Mouse (Mus musculus): Measurements from ENCODE around the gene Pip5k1c. TPM values are rescaled to one million over a fixed set of nuclear protein-coding genes. Genes with fewer than 3 reads are reported as not detected.

Gene Pip5k1c
- polyA plus RNA-seq, 1 experiment from 2014 or later: 14.7 TPM

GRCm38 (mm10) chr10:81355533-81355932 is 62.8 kb downstream of the Pip5k1c start:
- Histone ChIP-seq H3K4me3 (ENCODE audit: low read depth, low read length) (no peak overlapping the region), H3K27me3 (ENCODE audit: control insufficient read depth, insufficient read depth, low read depth, low read length) (no peaks in the 10 kb centered on the region), H3K27ac (ENCODE audit: low read length) (no peak overlapping the region), H3K4me2 (ENCODE audit: low read depth, low read length) (no peak overlapping the region), H3K4me1 (ENCODE audit: control insufficient read depth, low read depth, low read length) (peaks cover 62% of the 10 kb centered on the region), H3K9ac (ENCODE audit: low read depth, low read length) (no peak overlapping the region), H3K9me3 (replicated peaks; ENCODE audit: control insufficient read depth, low read length) (no peaks in the 10 kb centered on the region), H3K36me3 (ENCODE audit: control insufficient read depth, insufficient read depth) (no peaks in the 10 kb centered on the region; the same call in 1 of the 2 replicates)
- no peak for ATAC-seq (ENCODE audit: low read depth)
- 55% methylated on average over 4 of the region's 4 CpGs for WGBS (ENCODE audit: insufficient replicate concordance)

GRCm38 (mm10) chr10:81356352-81356990 is 63.7 kb downstream of the Pip5k1c start:
- no peak for ATAC-seq (ENCODE audit: low read depth)
- peak overlapping the region; percentile 49 for H3K27ac ChIP-seq (ENCODE audit: low read length)
- 19% methylated on average over 12 of the region's 12 CpGs for WGBS (ENCODE audit: insufficient replicate concordance)
- H3K4me3 ChIP-seq (ENCODE audit: low read depth, low read length): peak overlapping the region; percentile 87
- no peaks in the 10 kb centered on the region for H3K27me3 ChIP-seq (ENCODE audit: control insufficient read depth, insufficient read depth, low read depth, low read length)
- peaks cover 64% of the 10 kb centered on the region for H3K4me1 ChIP-seq (ENCODE audit: control insufficient read depth, low read depth, low read length)
- peak overlapping the region; percentile 48 for H3K9ac ChIP-seq (ENCODE audit: low read depth, low read length)
- peaks cover 5% of the 10 kb centered on the region; the same call in 1 of the 2 replicates for H3K36me3 ChIP-seq (ENCODE audit: control insufficient read depth, insufficient read depth)
- no peaks in the 10 kb centered on the region for H3K9me3 ChIP-seq (replicated peaks; ENCODE audit: control insufficient read depth, low read length)
- peak overlapping the region; percentile 58 for H3K4me2 ChIP-seq (ENCODE audit: low read depth, low read length)

- Histone ChIP-seq H3K27me3 (ENCODE audit: control insufficient read depth, insufficient read depth, low read depth, low read length) (no peaks in the 10 kb centered on the region), H3K9ac (ENCODE audit: low read depth, low read length) (peak within 1 kb of the TSS; percentile 97), H3K4me2 (ENCODE audit: low read depth, low read length) (peak within 1 kb of the TSS; percentile 92), H3K27ac (ENCODE audit: low read length) (peak within 1 kb of the TSS; percentile 84), H3K4me3 (ENCODE audit: low read depth, low read length) (peak within 1 kb of the TSS; percentile 87), H3K36me3 (ENCODE audit: control insufficient read depth, insufficient read depth) (peaks cover 5% of the 10 kb centered on the region; the same call in 1 of the 2 replicates), H3K9me3 (replicated peaks; ENCODE audit: control insufficient read depth, low read length) (no peaks in the 10 kb centered on the region), H3K4me1 (ENCODE audit: control insufficient read depth, low read depth, low read length) (peaks cover 64% of the 10 kb centered on the region)
- ATAC-seq (ENCODE audit: low read depth): peak; percentile 89
- WGBS (ENCODE audit: insufficient replicate concordance): 2% methylated on average over 79 of the region's 79 CpGs
Observed at GRCm38 (mm10) chr10:81356991-81357844, 64.5 kb downstream of the Pip5k1c start, which contains the start of gene Mfsd12. Mfsd12 (plus strand) TSS chr10:81357491.

- WGBS (ENCODE audit: insufficient replicate concordance): 20% methylated on average over 4 of the region's 4 CpGs
- H3K4me1 ChIP-seq (ENCODE audit: control insufficient read depth, low read depth, low read length): peaks cover 68% of the 10 kb centered on the region
- peak overlapping the region; percentile 84 for H3K27ac ChIP-seq (ENCODE audit: low read length)
Observed at GRCm38 (mm10) chr10:81358209-81358608, 65.4 kb downstream of the Pip5k1c start.

GRCm38 (mm10) chr10:81358841-81359240 is 66.1 kb downstream of the Pip5k1c start:
- Histone ChIP-seq H3K9ac (ENCODE audit: low read depth, low read length) (peak overlapping the region; percentile 97), H3K4me2 (ENCODE audit: low read depth, low read length) (peak overlapping the region; percentile 92), H3K27ac (ENCODE audit: low read length) (peak overlapping the region; percentile 84), H3K4me3 (ENCODE audit: low read depth, low read length) (peak overlapping the region; percentile 87), H3K9me3 (replicated peaks; ENCODE audit: control insufficient read depth, low read length) (no peaks in the 10 kb centered on the region), H3K27me3 (ENCODE audit: control insufficient read depth, insufficient read depth, low read depth, low read length) (no peaks in the 10 kb centered on the region), H3K4me1 (ENCODE audit: control insufficient read depth, low read depth, low read length) (peaks cover 74% of the 10 kb centered on the region), H3K36me3 (ENCODE audit: control insufficient read depth, insufficient read depth) (peaks cover 5% of the 10 kb centered on the region; the same call in 1 of the 2 replicates)
- ATAC-seq (ENCODE audit: low read depth): no peak
- WGBS (ENCODE audit: insufficient replicate concordance): 21% methylated on average over 1 of the region's 1 CpGs

More at GRCm38 (mm10) chr10:81358209-81358608, 65.4 kb downstream of the Pip5k1c start:
- Histone ChIP-seq H3K9ac (ENCODE audit: low read depth, low read length) (peak overlapping the region; percentile 97), H3K27me3 (ENCODE audit: control insufficient read depth, insufficient read depth, low read depth, low read length) (no peaks in the 10 kb centered on the region), H3K36me3 (ENCODE audit: control insufficient read depth, insufficient read depth) (peaks cover 5% of the 10 kb centered on the region; the same call in 1 of the 2 replicates), H3K4me3 (ENCODE audit: low read depth, low read length) (peak overlapping the region; percentile 87), H3K9me3 (replicated peaks; ENCODE audit: control insufficient read depth, low read length) (no peaks in the 10 kb centered on the region), H3K4me2 (ENCODE audit: low read depth, low read length) (peak overlapping the region; percentile 92)
- ATAC-seq (ENCODE audit: low read depth): no peak

- Histone ChIP-seq H3K4me3 (ENCODE audit: low read depth, low read length) (no peak overlapping the region), H3K9ac (ENCODE audit: low read depth, low read length) (peak overlapping the region; percentile 43; the same call in 1 of the 2 replicates), H3K4me1 (ENCODE audit: control insufficient read depth, low read depth, low read length) (peaks cover 89% of the 10 kb centered on the region), H3K27ac (ENCODE audit: low read length) (peak overlapping the region; percentile 84), H3K27me3 (ENCODE audit: control insufficient read depth, insufficient read depth, low read depth, low read length) (no peaks in the 10 kb centered on the region), H3K9me3 (replicated peaks; ENCODE audit: control insufficient read depth, low read length) (no peaks in the 10 kb centered on the region), H3K4me2 (ENCODE audit: low read depth, low read length) (peak overlapping the region; percentile 21; the same call in 1 of the 2 replicates), H3K36me3 (ENCODE audit: control insufficient read depth, insufficient read depth) (peaks cover 9% of the 10 kb centered on the region)
- WGBS (ENCODE audit: insufficient replicate concordance): 65% methylated on average over 8 of the region's 8 CpGs
- ATAC-seq (ENCODE audit: low read depth): no peak
Observed at GRCm38 (mm10) chr10:81360721-81361120, 68.0 kb downstream of the Pip5k1c start.

GRCm38 (mm10) chr10:81362336-81362949 is 69.7 kb downstream of the Pip5k1c start:
- peak overlapping the region; percentile 55 for H3K4me2 ChIP-seq (ENCODE audit: low read depth, low read length)
- no peaks in the 10 kb centered on the region for H3K27me3 ChIP-seq (ENCODE audit: control insufficient read depth, insufficient read depth, low read depth, low read length)
- H3K36me3 ChIP-seq (ENCODE audit: control insufficient read depth, insufficient read depth): peaks cover 26% of the 10 kb centered on the region
- ATAC-seq (ENCODE audit: low read depth): peak; percentile 85
- no peaks in the 10 kb centered on the region for H3K9me3 ChIP-seq (replicated peaks; ENCODE audit: control insufficient read depth, low read length)
- H3K4me3 ChIP-seq (ENCODE audit: low read depth, low read length): peak overlapping the region; percentile 22; the same call in 1 of the 2 replicates
- H3K27ac ChIP-seq (ENCODE audit: low read length): peak overlapping the region; percentile 84
- H3K4me1 ChIP-seq (ENCODE audit: control insufficient read depth, low read depth, low read length): peaks cover 90% of the 10 kb centered on the region
- H3K9ac ChIP-seq (ENCODE audit: low read depth, low read length): peak overlapping the region; percentile 47
- 22% methylated on average over 12 of the region's 12 CpGs for WGBS (ENCODE audit: insufficient replicate concordance)

- Histone ChIP-seq H3K27ac (ENCODE audit: low read length) (peak overlapping the region; percentile 84), H3K9me3 (replicated peaks; ENCODE audit: control insufficient read depth, low read length) (no peaks in the 10 kb centered on the region), H3K9ac (ENCODE audit: low read depth, low read length) (peak overlapping the region; percentile 47), H3K4me2 (ENCODE audit: low read depth, low read length) (peak overlapping the region; percentile 55; the same call in 1 of the 2 replicates), H3K4me3 (ENCODE audit: low read depth, low read length) (no peak overlapping the region), H3K4me1 (ENCODE audit: control insufficient read depth, low read depth, low read length) (peaks cover 85% of the 10 kb centered on the region), H3K27me3 (ENCODE audit: control insufficient read depth, insufficient read depth, low read depth, low read length) (no peaks in the 10 kb centered on the region), H3K36me3 (ENCODE audit: control insufficient read depth, insufficient read depth) (peaks cover 38% of the 10 kb centered on the region)
- 62% methylated on average over 54 of the region's 54 CpGs for WGBS (ENCODE audit: insufficient replicate concordance)
- ATAC-seq (ENCODE audit: low read depth): no peak
Observed at GRCm38 (mm10) chr10:81363436-81364346, 70.9 kb downstream of the Pip5k1c start.

All from liver, embryonic 16.5 days (tissue).